Mouse (Mus musculus): ENCODE results near the gene P3h4.
"Not testable (repeated sequence)": the region's sequence is repeated elsewhere in the genome, so short reads cannot be mapped to it uniquely, and the experiment has no call there.

P3h4 gene

GRCm38 (mm10) chr11:100361059-100361458, 53.6 kb downstream of the P3h4 start:
- not testable (repeated sequence) for DNase-seq (ENCODE audit: low read depth)

GRCm38 (mm10) chr11:100360175-100360574, 54.5 kb downstream of the P3h4 start:
- no peak for DNase-seq (ENCODE audit: low read depth)
